ENCODE assay signal across 7 mouse cellular contexts in the genomic region with DNA sequence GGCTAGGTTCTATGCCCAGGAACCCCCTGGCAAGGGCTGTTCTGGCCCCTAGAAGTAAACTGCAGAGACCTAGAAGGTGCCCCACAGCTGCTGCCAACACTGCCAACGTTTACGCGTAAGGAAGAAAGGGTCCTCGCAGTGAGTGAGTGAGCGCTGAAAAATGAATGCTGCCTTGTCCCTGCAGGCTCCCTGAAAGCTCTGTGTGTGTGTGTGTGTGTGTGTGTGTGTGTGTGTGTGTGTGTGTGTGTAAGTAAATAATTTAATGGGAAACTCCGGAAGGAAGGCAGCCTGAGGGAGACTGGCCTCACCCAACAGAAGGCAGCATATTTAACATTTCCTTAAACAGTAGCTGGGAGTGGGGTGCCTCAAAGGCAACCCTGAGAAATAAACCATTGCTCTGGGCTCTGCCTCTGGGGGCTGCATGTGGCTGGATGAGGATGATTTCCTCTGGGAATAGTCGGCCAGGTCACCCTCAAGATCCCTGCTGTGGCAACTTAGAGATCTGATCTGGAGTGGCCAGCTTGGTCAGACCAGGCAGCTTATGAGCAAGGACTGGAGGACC. TPM values are rescaled to one million over a fixed set of nuclear protein-coding genes. Genes with fewer than 3 reads are reported as not detected.
DNase-seq lines count a peak whose midpoint lies in the region; ATAC-seq and TF ChIP-seq lines count a peak whose summit lies in the region.

No protein-coding gene starts in this region.

- no peaks in the 10 kb centered on the region for H3K36me3 ChIP-seq in ES-E14 (ENCODE audit: control insufficient read depth, insufficient read depth, low read length, poor library complexity, severe bottlenecking)
- H3K36me3 ChIP-seq in kidney, embryonic 15.5 days, result no peaks in the 10 kb centered on the region
- no peaks in the 10 kb centered on the region for H3K36me3 ChIP-seq in midbrain, embryonic 12.5 days

- H3K4me1 ChIP-seq in ES-E14 (ENCODE audit: control insufficient read depth in 2 of 2, insufficient read depth in 2 of 2, low read length in 2 of 2, poor library complexity in 1 of 2), result peaks cover 10 to 27% of the 10 kb centered on the region in 2 experiments; a peak in 3 of 4 replicates
- H3K4me1 ChIP-seq in cortical plate, adult 2 months (ENCODE audit: control insufficient read depth, insufficient read depth, low read length), result no peaks in the 10 kb centered on the region
- peaks cover 39% of the 10 kb centered on the region for H3K4me1 ChIP-seq in kidney, embryonic 15.5 days
- H3K4me1 ChIP-seq in midbrain, embryonic 12.5 days, result peaks cover 14% of the 10 kb centered on the region

- 57% methylated on average over 7 of the region's 7 CpGs for WGBS in kidney, embryonic 15.5 days
- 80% methylated on average over 7 of the region's 7 CpGs for WGBS in midbrain, embryonic 12.5 days

- peak overlapping the region; percentile 34; the same call in 1 of the 2 replicates for H3K9ac ChIP-seq in ES-E14 (ENCODE audit: insufficient read depth, low read depth, low read length, poor library complexity, severe bottlenecking)
- no peak overlapping the region for H3K9ac ChIP-seq in kidney, embryonic 15.5 days
- no peak overlapping the region for H3K9ac ChIP-seq in midbrain, embryonic 12.5 days (replicated peaks)

- H3K4me2 ChIP-seq in kidney, embryonic 15.5 days, result no peak overlapping the region
- no peak overlapping the region for H3K4me2 ChIP-seq in midbrain, embryonic 12.5 days (replicated peaks)

- in situ Hi-C loops in ES-E14 (cut with MboI; ENCODE audit: low sequenced_read_pairs in 2 of 2, unreplicated experiment in 2 of 2), result no loop called here

- H3K27ac ChIP-seq in ES-E14 (ENCODE audit: insufficient read depth, low read depth, low read length, poor library complexity, severe bottlenecking), result peak overlapping the region; percentile 66; the same call in 1 of the 2 replicates
- peak overlapping the region; percentile 46; the same call in 1 of the 2 replicates for H3K27ac ChIP-seq in cortical plate, adult 2 months (ENCODE audit: insufficient read depth, low read length)
- H3K27ac ChIP-seq in kidney, embryonic 15.5 days, result peak overlapping the region; percentile 92
- peak overlapping the region; percentile 27 for H3K27ac ChIP-seq in midbrain, embryonic 12.5 days (replicated peaks)

- H3K9me3 ChIP-seq in ES-E14 (ENCODE audit: control insufficient read depth, insufficient read depth, low read depth, low read length), result no peaks in the 10 kb centered on the region
- no peaks in the 10 kb centered on the region for H3K9me3 ChIP-seq in kidney, embryonic 15.5 days (replicated peaks)
- H3K9me3 ChIP-seq in midbrain, embryonic 12.5 days, result no peaks in the 10 kb centered on the region

- no peak overlapping the region for H3K4me3 ChIP-seq in ES-E14 (ENCODE audit: insufficient read depth in 1 of 2, low read depth in 1 of 2, low read length in 2 of 2, poor library complexity in 1 of 2, severe bottlenecking in 1 of 2)
- no peak overlapping the region for H3K4me3 ChIP-seq in cortical plate, adult 2 months (ENCODE audit: insufficient read depth, low read length)
- no peak overlapping the region for H3K4me3 ChIP-seq in kidney, embryonic 15.5 days (replicated peaks)
- H3K4me3 ChIP-seq in midbrain, embryonic 12.5 days, result no peak overlapping the region

- H3K27me3 ChIP-seq in kidney, embryonic 15.5 days, result no peaks in the 10 kb centered on the region
- no peaks in the 10 kb centered on the region for H3K27me3 ChIP-seq in midbrain, embryonic 12.5 days

- TF ChIP-seq POLR2A in cortical plate, adult 2 months (IDR thresholded peaks at IDR 0.05; ENCODE audit: extremely low read depth, insufficient read depth, low read length), result no peak

- DNase-seq in ES-E14 (ENCODE audit: low read depth, low spot score), result no peak
- no peak for DNase-seq in ovary, postnatal 14 days (ENCODE audit: low spot score)
- no peak for DNase-seq in urinary bladder, postnatal 10 days (ENCODE audit: low spot score)
- DNase-seq in right cerebral cortex, postnatal 4 days, result no peak

- no peak for ATAC-seq in kidney, embryonic 15.5 days (replicated peaks; ENCODE audit: low FRiP score)
- no peak for ATAC-seq in midbrain, embryonic 12.5 days (ENCODE audit: low FRiP score, low read depth)

- no peak for TF ChIP-seq CTCF in cortical plate, adult 2 months (IDR thresholded peaks at IDR 0.05; ENCODE audit: extremely low read depth, insufficient read depth, low read length)

TF ChIP-seq in ES-E14, 5 proteins besides CTCF, POLR2A, EP300 and RAD21:
- TF ChIP-seq ZC3H11A (IDR thresholded peaks at IDR 0.05; ENCODE audit: borderline replicate concordance, low read depth, low read length) (no peak), CHD2 (IDR thresholded peaks at IDR 0.05; ENCODE audit: low read depth, low read length) (no peak), ZNF384 (IDR thresholded peaks at IDR 0.05; ENCODE audit: low read depth, low read length) (no peak), MAFK (IDR thresholded peaks at IDR 0.05; ENCODE audit: insufficient read depth, low read depth, low read length) (no peak), HCFC1 (IDR thresholded peaks at IDR 0.05; ENCODE audit: borderline replicate concordance, insufficient read depth, low read length) (no peak)

RNA-seq across cellular contexts. Expression of gene Ptma, which starts 34.9 kb away (rescaled TPM):
- total RNA-seq in ES-E14 (2012; rRNA removed), result 2,106 and 2,587 TPM in 2 replicates
- polyA plus RNA-seq in cortical plate, adult 2 months (2012; rRNA removed), result 548 and 595 TPM in 2 replicates
- 2,949 and 3,271 TPM in 2 replicates for polyA plus RNA-seq in kidney, embryonic 15.5 days (2015; fragmentation: Nextera tagmentation; extraction: Ambion mirVana)
- polyA plus RNA-seq in midbrain, embryonic 12.5 days (2016; fragmentation: Nextera tagmentation; extraction: Ambion mirVana), result 2,626 and 2,824 TPM in 2 replicates

Comparison
In these comparisons a context has a peak if more than half of its experiments do, and no peak if none do; other contexts are left out.
1. H3K27ac ChIP-seq: peak in every context shown above with its lines; median percentile 92 in kidney, embryonic 15.5 days; 66 in ES-E14; 46 in cortical plate, adult 2 months; 27 in midbrain, embryonic 12.5 days.